Comparison of ENCODE assay signal across 16 mouse cellular contexts in the genomic region with DNA sequence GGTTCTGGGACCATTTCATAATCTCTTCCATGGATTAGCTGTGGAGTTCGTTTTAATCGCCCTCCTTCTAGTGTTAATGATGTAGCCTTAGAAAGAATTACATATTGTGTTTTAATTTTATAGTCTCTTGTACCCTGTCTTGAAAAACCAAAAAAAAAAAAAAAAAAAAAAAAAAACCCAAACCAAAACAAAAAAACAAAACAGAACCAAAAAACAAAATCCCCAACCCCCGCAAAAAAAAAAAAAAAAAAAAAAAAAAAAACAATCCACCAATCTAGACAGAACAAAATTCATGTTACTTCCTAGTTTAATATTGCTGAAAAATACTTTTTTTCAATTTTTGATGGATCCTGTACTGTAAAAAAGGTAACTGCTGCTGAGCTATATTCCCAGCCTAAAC.
"Had no signal": no experiment of that assay in that cellular context is flagged by ENCODE, and none has a peak within 500 bp of the region (broad histone marks: within the 10 kb centered on the region; RNA-seq: fewer than 3 reads in every experiment).

No protein-coding gene starts in this region.

- H3K9ac ChIP-seq: neural tube, embryonic 13.5 days; neural tube, embryonic 15.5 days; stomach, embryonic 15.5 days had no signal

- H3K4me1 ChIP-seq: neural tube, embryonic 13.5 days; neural tube, embryonic 15.5 days; stomach, embryonic 15.5 days had no signal

- H3K4me2 ChIP-seq: neural tube, embryonic 13.5 days; neural tube, embryonic 15.5 days; stomach, embryonic 15.5 days had no signal

- H3K27me3 ChIP-seq: neural tube, embryonic 13.5 days; neural tube, embryonic 15.5 days; stomach, embryonic 15.5 days had no signal

- H3K9me3 ChIP-seq: neural tube, embryonic 13.5 days; neural tube, embryonic 15.5 days; stomach, embryonic 15.5 days had no signal

- H3K27ac ChIP-seq: neural tube, embryonic 13.5 days; neural tube, embryonic 15.5 days; stomach, embryonic 15.5 days; stomach, postnatal 0 days had no signal

- DNase-seq: retina, postnatal 1 day; right cerebral cortex, adult 18-20 months; right cerebral cortex, postnatal 14 days; right cerebral cortex, postnatal 25 days; right cerebral cortex, postnatal 4 days; spleen, adult 18-20 months; thymus, adult 18-20 months; thymus, adult 2 months; thymus, postnatal 14 days; thymus, postnatal 25 days; thymus, postnatal 36 days; thymus, postnatal 4 days had no signal

- H3K4me3 ChIP-seq: neural tube, embryonic 13.5 days; neural tube, embryonic 15.5 days; stomach, embryonic 15.5 days had no signal
